Mouse (Mus musculus) midbrain, embryonic 15.5 days (tissue): ENCODE data around the gene Bglap. TPM values are rescaled to one million over a fixed set of nuclear protein-coding genes. Genes with fewer than 3 reads are reported as not detected.
"Not testable (repeated sequence)": the region's sequence is repeated elsewhere in the genome, so short reads cannot be mapped to it uniquely, and the experiment has no call there.

Experiments
- ATAC-seq: fragments of 200-750 bp; cut with Nextera tagmentation; replicated peaks from 2 replicates; pipeline ENCODE4 v1.8.0; 2017; ENCODE audit warnings: moderate TSS enrichment
- H3K27ac ChIP-seq: fragments of 300-500 bp; sonication (generic); 2 replicates; pipeline ENCODE4 v1.5.1; 2015; ENCODE audit warnings: mild to moderate bottlenecking, inconsistent platforms
- H3K27me3 ChIP-seq: fragments of 300-500 bp; sonication (generic); replicated peaks from 2 replicates; pipeline ENCODE4 v1.6.1; 2015; ENCODE audit warnings: inconsistent platforms
- H3K36me3 ChIP-seq: fragments of 300-500 bp; sonication (generic); replicated peaks from 2 replicates; pipeline ENCODE4 v1.6.1; 2015; ENCODE audit warnings: inconsistent platforms
- H3K4me1 ChIP-seq: fragments of 300-500 bp; sonication (generic); 2 replicates; pipeline ENCODE4 v1.6.1; 2015; ENCODE audit warnings: inconsistent platforms
- H3K4me2 ChIP-seq: fragments of 300-500 bp; sonication (generic); 2 replicates; pipeline ENCODE4 v1.6.1; 2015; ENCODE audit warnings: inconsistent platforms, mild to moderate bottlenecking, moderate library complexity
- H3K4me3 ChIP-seq: fragments of 300-500 bp; sonication (generic); 2 replicates; pipeline ENCODE4 v1.5.1; 2015; ENCODE audit warnings: mild to moderate bottlenecking, inconsistent platforms
- H3K9ac ChIP-seq: fragments of 300-500 bp; sonication (generic); 2 replicates; pipeline ENCODE4 v1.6.1; 2015; ENCODE audit warnings: mild to moderate bottlenecking, inconsistent platforms
- H3K9me3 ChIP-seq: fragments of 300-500 bp; sonication (generic); 2 replicates; pipeline ENCODE4 v1.6.1; 2016; ENCODE audit warnings: inconsistent platforms
- WGBS: fragments of 180-500 bp; shearing (Covaris S2); methylation state at CpG from one replicate; pipeline ENCODE4 v1.1.7; 2015; ENCODE audit warnings: mixed read lengths; 5-methylcytosine and 5-hydroxymethylcytosine counted together
- polyA plus RNA-seq: library from polyadenylated mRNA; unstranded; fragments of >200 nt; fragmentation: Nextera tagmentation; extraction: Ambion mirVana; gene quantifications from 2 replicates; pipeline ENCODE4 v1.2.1, GENCODE M21; 2015

The Bglap gene
- polyA plus RNA-seq: 0.50 TPM in 1 of 2 replicates, not detected in the other

GRCm38 (mm10) chr3:88384364-88384763 lies at the start of gene Bglap:
Gene Bglap, minus strand, starts transcription at chr3:88384464.
- H3K9ac ChIP-seq: no peak within 1 kb of the TSS
- H3K9me3 ChIP-seq: no peaks in the 10 kb centered on the region
- no peak within 1 kb of the TSS for H3K27ac ChIP-seq
- H3K4me3 ChIP-seq: no peak within 1 kb of the TSS
- no peaks in the 10 kb centered on the region for H3K4me1 ChIP-seq
- no peak for ATAC-seq
- no peaks in the 10 kb centered on the region for H3K36me3 ChIP-seq
- WGBS: 88% methylated on average over 5 of the region's 5 CpGs
- no peak within 1 kb of the TSS for H3K4me2 ChIP-seq
- H3K27me3 ChIP-seq: no peaks in the 10 kb centered on the region

DNA sequence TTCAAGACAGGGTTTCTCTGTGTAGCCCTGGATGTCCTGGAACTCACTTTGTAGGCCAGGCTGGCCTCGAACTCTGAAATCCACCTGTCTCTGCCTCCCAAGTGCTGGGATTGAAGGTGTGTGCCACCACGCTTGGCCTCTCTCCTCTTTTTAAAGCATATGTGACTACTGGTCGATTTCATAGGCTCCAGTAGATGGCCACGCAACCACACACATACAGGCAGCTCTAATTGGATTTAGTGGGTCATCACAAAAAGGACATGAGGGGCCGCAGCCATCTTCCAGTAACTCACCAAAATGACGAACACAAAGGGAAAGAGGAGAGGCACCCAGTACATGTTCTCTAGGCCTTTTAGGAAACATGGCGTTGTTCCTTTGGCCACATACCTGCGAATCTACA lies 44.4 kb upstream of the Bglap start:
- H3K4me1 ChIP-seq, H3K36me3 ChIP-seq, H3K27ac ChIP-seq, H3K27me3 ChIP-seq, H3K9ac ChIP-seq, H3K9me3 ChIP-seq, H3K4me2 ChIP-seq, ATAC-seq, H3K4me3 ChIP-seq: not testable (repeated sequence)
- 72% methylated on average over 8 of the region's 8 CpGs for WGBS

DNA sequence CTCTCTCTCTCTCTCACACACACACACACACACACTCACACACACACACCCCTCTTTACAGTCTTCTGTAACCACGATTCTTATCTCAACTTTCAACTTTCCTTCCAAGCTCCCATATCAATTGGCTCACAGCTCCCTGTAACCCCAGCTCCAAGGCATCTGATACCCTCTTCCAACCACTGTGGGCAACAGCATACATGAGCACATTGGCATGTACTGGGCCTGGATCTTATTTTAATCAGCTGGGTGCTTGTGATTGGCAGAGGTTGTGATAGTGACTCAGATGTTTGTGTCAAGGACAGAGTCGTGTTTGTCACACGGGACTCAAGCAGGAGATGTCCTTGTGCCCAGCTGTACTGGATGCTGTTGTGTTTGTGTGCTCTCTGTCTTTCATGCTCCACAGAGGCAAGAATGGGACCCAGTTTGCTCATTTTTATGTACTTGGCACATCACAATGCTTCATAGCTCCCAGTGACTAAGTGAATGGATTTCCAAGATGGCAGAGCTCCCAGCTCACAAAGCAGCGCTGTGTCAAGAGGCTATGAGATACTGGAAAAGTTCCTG lies 43.2 kb upstream of the Bglap start:
- 88% methylated on average over 4 of the region's 4 CpGs for WGBS
- no peak overlapping the region for H3K27ac ChIP-seq
- H3K9ac ChIP-seq: no peak overlapping the region
- H3K9me3 ChIP-seq: no peaks in the 10 kb centered on the region
- peaks cover 21% of the 10 kb centered on the region for H3K4me1 ChIP-seq
- no peaks in the 10 kb centered on the region; the same call in 1 of the 2 replicates for H3K27me3 ChIP-seq
- no peak overlapping the region for H3K4me2 ChIP-seq
- no peak for ATAC-seq
- H3K36me3 ChIP-seq: no peaks in the 10 kb centered on the region
- H3K4me3 ChIP-seq: no peak overlapping the region

DNA sequence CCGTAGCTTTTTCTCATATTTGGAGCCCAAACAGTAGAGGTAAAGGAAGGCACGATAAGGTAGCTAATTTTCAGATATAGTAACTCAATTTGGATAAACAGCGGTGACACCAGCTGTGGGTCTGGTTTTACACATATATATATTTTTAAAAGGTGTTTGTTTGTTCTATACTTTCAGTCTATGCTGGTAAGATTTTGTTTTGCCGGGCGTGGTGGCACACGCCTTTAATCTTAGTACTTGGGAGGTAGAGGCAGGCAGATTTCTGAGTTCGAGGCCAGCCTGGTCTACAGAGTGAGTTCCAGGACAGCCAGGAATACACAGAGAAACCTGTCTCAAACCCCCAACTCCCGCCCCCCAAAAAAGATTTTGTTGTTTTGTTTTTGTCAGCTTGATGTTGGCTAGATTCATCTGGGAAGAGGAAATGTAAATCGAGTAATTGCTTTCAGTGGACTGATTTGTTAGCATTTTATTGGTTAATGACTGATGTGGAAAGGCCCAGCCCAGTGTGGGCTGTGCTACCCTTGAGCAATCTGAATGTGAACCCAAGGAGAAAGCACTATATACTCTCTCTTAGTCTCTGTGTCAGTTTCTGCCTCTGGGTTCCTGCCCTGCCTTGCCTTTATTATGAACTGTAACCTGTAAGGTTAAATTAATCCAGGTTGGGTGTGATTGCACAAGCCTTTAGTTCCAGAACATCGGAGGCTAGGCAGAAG lies 41.6 kb upstream of the Bglap start:
- 0 out of 2 replicates have a peak overlapping the region, but pooled peaks have one; percentile 48 for H3K27ac ChIP-seq
- no peaks in the 10 kb centered on the region; the same call in 1 of the 2 replicates for H3K27me3 ChIP-seq
- H3K9me3 ChIP-seq: no peaks in the 10 kb centered on the region
- WGBS: 89% methylated on average over 10 of the region's 10 CpGs
- H3K36me3 ChIP-seq: no peaks in the 10 kb centered on the region; the same call in 1 of the 2 replicates
- peak overlapping the region; percentile 80 for H3K4me2 ChIP-seq
- no peak overlapping the region for H3K9ac ChIP-seq
- ATAC-seq: no peak
- no peak overlapping the region for H3K4me3 ChIP-seq
- H3K4me1 ChIP-seq: peaks cover 29% of the 10 kb centered on the region

DNA sequence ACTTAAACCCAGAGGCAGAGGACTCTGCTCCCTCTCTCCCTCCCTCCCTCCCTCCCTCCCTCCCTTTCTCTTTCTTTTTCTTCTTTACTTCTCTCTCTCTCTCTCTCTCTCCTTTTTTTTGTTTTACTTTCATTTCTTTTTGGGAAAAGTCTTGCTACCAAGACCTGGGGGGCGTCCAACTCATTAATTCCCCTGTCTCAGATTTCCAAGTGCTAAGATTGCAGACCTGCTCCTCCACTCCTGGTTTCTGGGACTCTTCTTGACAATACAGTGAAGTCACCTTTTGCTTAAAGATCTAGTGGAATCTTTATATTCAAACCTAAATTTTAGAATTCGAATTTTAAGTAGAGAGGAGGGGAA lies 41.0 kb upstream of the Bglap start:
- H3K27me3 ChIP-seq: no peaks in the 10 kb centered on the region; the same call in 1 of the 2 replicates
- peak overlapping the region; percentile 80 for H3K4me2 ChIP-seq
- peaks cover 6% of the 10 kb centered on the region for H3K36me3 ChIP-seq
- H3K9me3 ChIP-seq: no peaks in the 10 kb centered on the region
- 0 out of 2 replicates have a peak overlapping the region, but pooled peaks have one; percentile 48 for H3K27ac ChIP-seq
- 0 out of 2 replicates have a peak, but pooled peaks have one; percentile 12 for ATAC-seq
- H3K4me1 ChIP-seq: peaks cover 29% of the 10 kb centered on the region
- no peak overlapping the region for H3K9ac ChIP-seq
- H3K4me3 ChIP-seq: peak overlapping the region; percentile 83
- 5% methylated on average over 2 of the region's 2 CpGs for WGBS

DNA sequence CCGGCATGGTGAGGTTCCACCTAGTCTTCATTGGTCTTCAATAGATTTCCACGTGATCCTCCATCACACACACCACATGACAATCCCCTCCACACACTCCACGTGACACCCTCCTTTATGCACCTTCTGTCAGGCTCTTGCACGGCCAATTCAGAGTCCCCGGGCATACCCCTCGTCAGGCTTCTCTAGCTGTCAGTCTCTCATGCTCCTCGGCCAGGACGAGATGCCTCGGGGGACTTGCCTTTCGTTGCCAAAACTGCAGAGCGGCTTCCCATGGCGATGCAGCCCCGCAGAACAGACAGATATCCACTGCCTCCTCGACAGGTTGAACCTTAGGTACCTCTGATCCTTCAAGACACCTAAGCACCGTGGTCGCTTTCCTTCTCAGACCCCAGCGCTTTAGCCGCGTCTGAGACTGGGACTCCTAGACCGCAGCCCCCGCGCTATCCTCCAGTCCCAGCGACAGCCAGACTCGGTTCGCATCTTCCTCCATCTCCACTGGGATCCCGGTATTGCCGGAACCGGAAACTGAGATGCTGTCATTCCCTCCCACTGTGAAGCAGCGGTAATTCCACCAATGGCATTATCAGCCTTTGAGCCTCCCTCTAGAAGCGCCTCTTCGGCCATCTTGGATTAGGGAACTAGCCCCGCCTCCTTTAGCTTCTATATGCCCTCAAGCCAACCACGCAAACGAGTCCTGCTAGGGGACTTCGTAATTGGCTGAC lies 40.5 kb upstream of the Bglap start, which contains the start of gene Slc25a44:
Gene Slc25a44, minus strand, starts transcription at position 535 of the 725 bp plus-strand sequence.
- H3K4me3 ChIP-seq: peak within 1 kb of the TSS; percentile 83
- H3K9ac ChIP-seq: peak within 1 kb of the TSS; percentile 73
- H3K4me1 ChIP-seq: peaks cover 34% of the 10 kb centered on the region
- peaks cover 11% of the 10 kb centered on the region for H3K36me3 ChIP-seq
- peak within 1 kb of the TSS; percentile 80 for H3K4me2 ChIP-seq
- peak within 1 kb of the TSS; percentile 81 for H3K27ac ChIP-seq
- WGBS: under 1% methylated on average over 35 of the region's 35 CpGs
- no peaks in the 10 kb centered on the region for H3K27me3 ChIP-seq
- peak; percentile 98 for ATAC-seq
- no peaks in the 10 kb centered on the region for H3K9me3 ChIP-seq

DNA sequence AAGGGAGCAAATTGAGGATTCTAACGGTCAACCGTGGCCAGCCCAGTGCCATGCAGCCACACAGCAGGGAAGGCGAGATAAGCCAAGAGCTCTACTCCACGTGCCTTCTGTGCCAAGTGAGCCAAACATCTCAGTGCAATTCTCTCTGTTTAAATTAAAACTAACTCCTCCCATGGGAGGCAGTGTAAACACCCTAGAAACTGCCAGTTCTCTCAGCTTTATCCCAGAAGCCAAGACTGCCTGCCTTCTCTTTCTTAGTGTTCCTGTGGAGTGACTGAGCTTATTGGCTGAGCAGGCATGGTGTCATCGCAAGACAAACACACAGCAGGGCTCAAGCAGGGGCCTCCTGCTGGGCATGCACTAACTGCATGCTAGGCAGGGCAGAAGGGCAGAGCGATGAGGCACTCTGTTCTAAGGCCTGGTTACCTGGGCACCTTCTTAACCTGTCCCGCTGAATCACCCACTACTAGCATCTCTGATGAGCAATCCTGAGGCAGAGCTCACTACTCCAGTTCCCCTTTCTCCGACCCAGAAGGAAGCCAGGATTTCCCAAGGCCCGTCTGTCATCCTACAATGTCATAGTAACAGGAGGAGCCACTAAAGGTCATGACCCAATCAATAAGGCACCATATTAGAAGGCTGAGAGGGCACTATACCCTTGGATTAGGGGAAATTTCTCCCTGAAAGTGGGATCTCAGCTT lies 37.9 kb upstream of the Bglap start:
- H3K4me1 ChIP-seq: peaks cover 43% of the 10 kb centered on the region
- H3K36me3 ChIP-seq: peaks cover 14% of the 10 kb centered on the region
- H3K27ac ChIP-seq: no peak overlapping the region
- no peak for ATAC-seq
- WGBS: 29% methylated on average over 9 of the region's 9 CpGs
- H3K4me2 ChIP-seq: peak overlapping the region; percentile 5; the same call in 1 of the 2 replicates
- no peaks in the 10 kb centered on the region for H3K27me3 ChIP-seq
- no peaks in the 10 kb centered on the region for H3K9me3 ChIP-seq
- H3K4me3 ChIP-seq: no peak overlapping the region
- no peak overlapping the region for H3K9ac ChIP-seq

- H3K27me3 ChIP-seq: no peaks in the 10 kb centered on the region
- ATAC-seq: no peak
- H3K4me1 ChIP-seq: peaks cover 43% of the 10 kb centered on the region
- H3K4me2 ChIP-seq: no peak overlapping the region
- no peak overlapping the region for H3K27ac ChIP-seq
- no peak overlapping the region for H3K4me3 ChIP-seq
- peaks cover 18% of the 10 kb centered on the region for H3K36me3 ChIP-seq
- no peak overlapping the region for H3K9ac ChIP-seq
- WGBS: 98% methylated on average over 19 of the region's 19 CpGs
- H3K9me3 ChIP-seq: no peaks in the 10 kb centered on the region
These were observed 36.5 kb upstream of the Bglap start for GRCm38 (mm10) chr3:88420771-88421170.

- H3K4me2 ChIP-seq: no peak overlapping the region
- no peak for ATAC-seq
- H3K27ac ChIP-seq: no peak overlapping the region
- no peaks in the 10 kb centered on the region for H3K27me3 ChIP-seq
- 86% methylated on average over 6 of the region's 6 CpGs for WGBS
- no peak overlapping the region for H3K4me3 ChIP-seq
- peaks cover 28% of the 10 kb centered on the region for H3K4me1 ChIP-seq
- no peaks in the 10 kb centered on the region for H3K9me3 ChIP-seq
- peaks cover 24% of the 10 kb centered on the region for H3K36me3 ChIP-seq
- H3K9ac ChIP-seq: no peak overlapping the region
These were observed 33.8 kb upstream of the Bglap start for GRCm38 (mm10) chr3:88418016-88418415.

GRCm38 (mm10) chr3:88415668-88416067 lies 31.4 kb upstream of the Bglap start:
- ATAC-seq: no peak
- 89% methylated on average over 4 of the region's 4 CpGs for WGBS
- Histone ChIP-seq H3K27me3 (no peaks in the 10 kb centered on the region), H3K36me3 (peaks cover 38% of the 10 kb centered on the region), H3K4me3 (no peak overlapping the region), H3K4me2 (no peak overlapping the region), H3K4me1 (peaks cover 19% of the 10 kb centered on the region), H3K9me3 (no peaks in the 10 kb centered on the region), H3K27ac (no peak overlapping the region), H3K9ac (no peak overlapping the region)

DNA sequence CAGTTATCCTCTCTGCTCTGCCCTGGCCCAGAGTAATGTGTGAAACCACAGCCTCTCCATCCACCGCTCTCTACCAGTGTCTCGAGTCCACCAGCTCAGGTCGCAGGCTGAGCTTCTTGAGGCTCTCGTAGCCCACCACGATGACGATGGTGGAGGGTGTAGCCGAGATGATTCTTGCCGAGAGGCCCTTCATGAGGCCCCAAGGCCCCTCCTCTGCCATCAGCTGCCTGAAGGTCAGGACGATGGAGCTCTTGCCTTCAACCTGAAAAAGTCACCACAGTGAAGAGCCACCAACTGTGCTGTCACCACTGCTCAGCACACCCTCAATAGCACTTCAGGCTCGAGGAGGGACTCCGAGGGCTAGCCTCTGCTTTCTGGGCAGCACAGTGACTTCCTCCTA lies 28.4 kb upstream of the Bglap start:
- 90% methylated on average over 11 of the region's 11 CpGs for WGBS
- H3K9ac ChIP-seq: no peak overlapping the region
- H3K4me1 ChIP-seq: peaks cover 17% of the 10 kb centered on the region
- H3K36me3 ChIP-seq: peaks cover 26% of the 10 kb centered on the region; the same call in 1 of the 2 replicates
- no peaks in the 10 kb centered on the region for H3K9me3 ChIP-seq
- H3K27ac ChIP-seq: no peak overlapping the region
- ATAC-seq: no peak
- H3K4me3 ChIP-seq: no peak overlapping the region
- H3K4me2 ChIP-seq: no peak overlapping the region
- H3K27me3 ChIP-seq: no peaks in the 10 kb centered on the region

- H3K27me3 ChIP-seq: no peaks in the 10 kb centered on the region
- no peak overlapping the region for H3K4me2 ChIP-seq
- no peaks in the 10 kb centered on the region for H3K9me3 ChIP-seq
- 89% methylated on average over 4 of the region's 4 CpGs for WGBS
- peaks cover 26% of the 10 kb centered on the region; the same call in 1 of the 2 replicates for H3K36me3 ChIP-seq
- no peak overlapping the region for H3K9ac ChIP-seq
- no peak overlapping the region for H3K4me3 ChIP-seq
- no peak for ATAC-seq
- no peak overlapping the region for H3K27ac ChIP-seq
- H3K4me1 ChIP-seq: peaks cover 17% of the 10 kb centered on the region
These were observed 27.4 kb upstream of the Bglap start for GRCm38 (mm10) chr3:88411681-88412080.
